Mouse (Mus musculus): ENCODE measurements around the gene Glis2. TPM values are rescaled to one million over a fixed set of nuclear protein-coding genes. Genes with fewer than 3 reads are reported as not detected.

Gene Glis2
- polyA plus RNA-seq (2021; fragmentation: Nextera tagmentation) = 1.0 and 1.1 TPM in 2 replicates
- long read RNA-seq, experiment 1, partial matches to known transcripts = 4 of 6 reads
- long read RNA-seq, experiment 1, other reads (novel, unspliced or antisense) = 2 of 6 reads
- long read RNA-seq, experiment 2, partial matches to known transcripts = 10 of 13 reads
- long read RNA-seq, experiment 2, other reads (novel, unspliced or antisense) = 3 of 13 reads

GRCm38 (mm10) chr16:4593971-4594813, at the start of gene Glis2:
Gene Glis2, plus strand, starts transcription at chr16:4594713.

GRCm38 (mm10) chr16:4559715-4560144, 34.8 kb upstream of the Glis2 start, which contains the start of gene Tfap4:
Gene Tfap4, minus strand, starts transcription at chr16:4559854.

DNA sequence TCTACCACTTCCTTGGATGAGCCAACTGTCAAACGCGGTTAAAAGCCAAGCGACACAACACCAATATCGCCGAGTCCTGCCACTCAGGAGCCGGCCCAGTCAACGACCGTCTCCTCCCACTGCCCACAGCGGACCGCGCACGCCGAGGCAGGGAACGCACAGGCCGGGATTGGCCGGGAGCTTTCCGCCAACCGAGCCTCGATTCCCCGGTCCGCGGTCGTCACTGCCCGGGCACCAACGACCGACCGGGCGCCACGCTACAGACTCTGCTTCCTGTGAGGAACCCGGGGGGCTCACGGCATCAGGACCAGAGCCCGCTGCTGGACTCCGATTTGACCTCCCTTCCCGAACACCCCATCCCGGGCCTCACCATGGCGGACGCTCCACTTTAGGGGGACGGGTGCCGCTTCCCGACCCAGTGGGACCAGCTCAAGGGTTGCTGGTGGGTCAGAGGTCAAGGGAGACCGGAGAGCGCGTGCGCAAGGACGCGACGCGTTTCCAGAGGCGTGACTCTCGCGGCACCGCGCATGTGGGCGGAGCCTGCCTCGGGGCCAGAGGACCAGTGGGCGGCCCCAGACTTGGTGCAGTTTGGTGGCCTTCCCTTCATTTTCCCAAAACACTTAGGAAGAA, 30.1 kb downstream of the Glis2 start, which contains the start of gene Pam16:
TSS of gene Pam16 (minus strand) at position 508 of the 630 bp plus-strand sequence.

DNA sequence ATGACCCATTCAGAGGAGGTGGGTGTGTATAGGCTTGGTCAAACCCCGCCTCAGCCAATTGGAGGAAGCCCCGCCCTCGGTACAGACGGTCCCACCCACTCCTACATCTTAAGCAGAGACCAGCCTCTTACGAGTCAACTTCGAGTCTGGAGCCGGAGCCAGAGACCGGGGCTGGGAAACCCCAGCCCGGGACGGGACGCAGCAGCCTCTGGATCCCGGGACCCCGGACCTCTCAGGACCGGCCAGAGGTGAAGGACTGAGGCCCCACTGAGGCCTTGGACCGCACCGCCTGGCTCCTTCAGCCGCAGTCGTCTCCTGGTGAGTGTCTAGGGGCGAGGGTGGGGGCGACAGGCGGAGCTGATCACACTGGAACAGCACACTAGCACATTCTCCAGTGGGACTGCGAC, 45.3 kb downstream of the Glis2 start, which contains the start of the genes Vasn and Dnaja3:
TSS of gene Vasn (plus strand) at position 111 of the 407 bp plus-strand sequence.
TSS of gene Dnaja3 (plus strand) at position 159 of the 407 bp plus-strand sequence.

Other genes starting within 250 kb of the Glis2 start
- gene Adcy9, start 174.2 kb upstream of the Glis2 start, polyA plus RNA-seq (2021; fragmentation: Nextera tagmentation) = 7.0 and 7.8 TPM in 2 replicates
- gene Srl, start 52.9 kb upstream of the Glis2 start, polyA plus RNA-seq (2021; fragmentation: Nextera tagmentation) = 5.0 and 6.8 TPM in 2 replicates
- gene Tfap4, start 34.9 kb upstream of the Glis2 start, polyA plus RNA-seq (2021; fragmentation: Nextera tagmentation) = 0.25 and 0.33 TPM in 2 replicates
- 286 and 298 TPM in 2 replicates for gene Pam16, start 30.3 kb downstream of the Glis2 start, polyA plus RNA-seq (2021; fragmentation: Nextera tagmentation)
- gene Vasn, start 45.2 kb downstream of the Glis2 start, polyA plus RNA-seq (2021; fragmentation: Nextera tagmentation) = 3.2 and 4.1 TPM in 2 replicates
- 71.2 and 71.7 TPM in 2 replicates for gene Dnaja3, start 45.3 kb downstream of the Glis2 start, polyA plus RNA-seq (2021; fragmentation: Nextera tagmentation)
- gene Coro7, start 85.1 kb downstream of the Glis2 start, polyA plus RNA-seq (2021; fragmentation: Nextera tagmentation) = 38.7 and 54.3 TPM in 2 replicates
- 24.5 and 25.1 TPM in 2 replicates for gene Nmral1, start 124.6 kb downstream of the Glis2 start, polyA plus RNA-seq (2021; fragmentation: Nextera tagmentation)
- 169 and 176 TPM in 2 replicates for gene Hmox2, start 131.6 kb downstream of the Glis2 start, polyA plus RNA-seq (2021; fragmentation: Nextera tagmentation)
- 195 and 210 TPM in 2 replicates for gene Cdip1, start 195.6 kb downstream of the Glis2 start, polyA plus RNA-seq (2021; fragmentation: Nextera tagmentation)
- gene 4930562C15Rik, start 240.7 kb downstream of the Glis2 start, polyA plus RNA-seq (2021; fragmentation: Nextera tagmentation) = not detected in 2 replicates

Measured in layer of hippocampus, adult 6 months (tissue).